Mouse (Mus musculus): ENCODE results near the gene Slc18a2.

The Slc18a2 gene

GRCm38 (mm10) chr19:59276354-59276753, 15.7 kb downstream of the Slc18a2 start:
- CTCF ChIA-PET: no interaction called here

GRCm38 (mm10) chr19:59280841-59281240, 20.1 kb downstream of the Slc18a2 start:
- CTCF ChIA-PET: no interaction called here

GRCm38 (mm10) chr19:59282001-59282400, 21.3 kb downstream of the Slc18a2 start:
- CTCF ChIA-PET: no interaction called here

- CTCF ChIA-PET: no interaction called here
Observed at GRCm38 (mm10) chr19:59289042-59289441, 28.3 kb downstream of the Slc18a2 start.

- CTCF ChIA-PET: no interaction called here
Observed at GRCm38 (mm10) chr19:59289811-59290210, 29.1 kb downstream of the Slc18a2 start.

- CTCF ChIA-PET: no interaction called here
Observed at GRCm38 (mm10) chr19:59292183-59292839, 31.6 kb downstream of the Slc18a2 start.

- CTCF ChIA-PET: no interaction called here
Observed at GRCm38 (mm10) chr19:59315308-59315707, 54.6 kb downstream of the Slc18a2 start.

GRCm38 (mm10) chr19:59316571-59316970, 55.9 kb downstream of the Slc18a2 start:
- CTCF ChIA-PET: no interaction called here

- CTCF ChIA-PET: no interaction called here
Observed at GRCm38 (mm10) chr19:59321990-59322389, 61.3 kb downstream of the Slc18a2 start, which contains the start of gene Rps12-ps3. TSS of gene Rps12-ps3 (plus strand) at chr19:59322290.

GRCm38 (mm10) chr19:59330816-59331225, 70.1 kb downstream of the Slc18a2 start:
- CTCF ChIA-PET: interaction anchor here (0.7 kb wide), 1 partner anchor 21 kb away, joined by 3 read pairs; no protein-coding TSS in a partner anchor

GRCm38 (mm10) chr19:59336655-59337054, 76.0 kb downstream of the Slc18a2 start:
- CTCF ChIA-PET: no interaction called here

GRCm38 (mm10) chr19:59337872-59338681, 77.4 kb downstream of the Slc18a2 start:
- CTCF ChIA-PET: no interaction called here

GRCm38 (mm10) chr19:59339908-59340307, 79.2 kb downstream of the Slc18a2 start:
- CTCF ChIA-PET: no interaction called here

GRCm38 (mm10) chr19:59342964-59343363, 82.3 kb downstream of the Slc18a2 start:
- CTCF ChIA-PET: interaction anchor here (0.7 to 1.2 kb wide), 2 partner anchors 13 to 102 kb away, joined by 3 to 4 read pairs; no protein-coding TSS in a partner anchor

GRCm38 (mm10) chr19:59344304-59344711, 83.6 kb downstream of the Slc18a2 start:
- CTCF ChIA-PET: interaction anchor here (1.2 kb wide), 1 partner anchor 15 kb away, joined by 3 read pairs; no protein-coding TSS in a partner anchor

- CTCF ChIA-PET: no interaction called here
Observed at GRCm38 (mm10) chr19:59345081-59345657, 84.5 kb downstream of the Slc18a2 start.
